Mouse (Mus musculus) heart, adult 11 months (tissue): Measurements from ENCODE around the gene E330034G19Rik.

ENCODE experiments used
- DNase-seq: peaks from one replicate; pipeline ENCODE4 v3.0.0; 2022

Gene E330034G19Rik

DNA sequence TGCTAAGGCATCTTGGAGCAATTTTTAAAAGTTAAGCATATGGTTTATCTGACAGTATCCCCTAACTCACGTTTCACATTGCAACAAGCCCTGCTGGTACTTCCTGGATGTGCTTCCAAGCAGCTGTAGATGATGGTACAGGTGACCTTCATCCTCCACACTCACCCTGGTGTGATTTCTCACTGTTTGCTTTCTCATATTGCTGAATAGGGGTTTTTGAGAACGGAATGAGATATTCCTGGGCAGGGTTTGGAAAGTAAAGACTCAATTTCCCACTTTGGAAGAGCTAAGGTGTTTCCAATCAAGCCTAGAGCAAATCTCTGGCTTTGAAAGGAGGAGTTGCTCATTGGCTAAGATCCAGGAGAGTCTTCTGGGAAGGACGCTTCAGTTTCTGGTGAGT is at the start of gene E330034G19Rik:
TSS of gene E330034G19Rik (plus strand) at position 301 of the 400 bp plus-strand sequence.
- peak; percentile 51 for DNase-seq

DNA sequence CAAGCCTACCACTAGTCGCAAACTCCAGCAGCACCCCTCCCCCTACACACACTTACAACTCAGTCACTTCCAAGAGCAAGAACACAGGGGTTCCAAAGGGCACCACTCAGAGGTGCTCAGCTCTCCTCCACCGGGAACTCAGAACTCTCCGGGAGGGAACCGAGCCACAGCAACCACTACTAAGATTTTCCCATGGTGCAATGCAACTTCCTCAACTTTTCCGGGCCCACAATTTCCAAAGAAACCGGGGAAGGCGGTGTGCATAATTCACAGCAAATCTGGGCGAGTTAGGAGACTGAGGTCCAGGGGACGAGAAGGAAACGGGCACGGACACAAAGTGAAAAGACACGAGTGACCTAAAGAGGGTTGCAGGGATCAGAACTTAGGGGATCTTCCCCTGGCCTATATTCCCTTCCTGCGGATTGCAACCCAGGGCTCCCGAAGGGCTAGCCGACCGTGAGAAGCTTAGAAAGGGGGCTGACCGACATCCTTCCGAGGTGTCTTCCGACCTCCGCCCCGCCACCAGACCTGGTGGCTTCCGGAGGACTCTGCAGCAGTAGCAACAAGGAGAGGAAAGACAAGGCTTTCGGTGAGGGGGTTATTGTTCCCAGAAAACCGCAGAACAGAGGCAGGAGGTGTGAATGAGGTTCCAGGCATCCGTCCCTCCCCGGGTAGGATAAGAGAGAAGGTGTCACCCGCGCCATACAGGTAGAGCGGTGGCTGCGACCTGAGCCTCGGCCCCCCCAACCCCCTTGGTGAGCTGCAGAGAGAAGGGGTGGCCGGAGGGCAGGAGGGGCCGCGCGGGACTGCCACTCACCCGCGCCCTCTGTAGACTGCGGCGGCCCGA is 48.5 kb upstream of the E330034G19Rik start:
- peak; percentile 93 for DNase-seq

DNA sequence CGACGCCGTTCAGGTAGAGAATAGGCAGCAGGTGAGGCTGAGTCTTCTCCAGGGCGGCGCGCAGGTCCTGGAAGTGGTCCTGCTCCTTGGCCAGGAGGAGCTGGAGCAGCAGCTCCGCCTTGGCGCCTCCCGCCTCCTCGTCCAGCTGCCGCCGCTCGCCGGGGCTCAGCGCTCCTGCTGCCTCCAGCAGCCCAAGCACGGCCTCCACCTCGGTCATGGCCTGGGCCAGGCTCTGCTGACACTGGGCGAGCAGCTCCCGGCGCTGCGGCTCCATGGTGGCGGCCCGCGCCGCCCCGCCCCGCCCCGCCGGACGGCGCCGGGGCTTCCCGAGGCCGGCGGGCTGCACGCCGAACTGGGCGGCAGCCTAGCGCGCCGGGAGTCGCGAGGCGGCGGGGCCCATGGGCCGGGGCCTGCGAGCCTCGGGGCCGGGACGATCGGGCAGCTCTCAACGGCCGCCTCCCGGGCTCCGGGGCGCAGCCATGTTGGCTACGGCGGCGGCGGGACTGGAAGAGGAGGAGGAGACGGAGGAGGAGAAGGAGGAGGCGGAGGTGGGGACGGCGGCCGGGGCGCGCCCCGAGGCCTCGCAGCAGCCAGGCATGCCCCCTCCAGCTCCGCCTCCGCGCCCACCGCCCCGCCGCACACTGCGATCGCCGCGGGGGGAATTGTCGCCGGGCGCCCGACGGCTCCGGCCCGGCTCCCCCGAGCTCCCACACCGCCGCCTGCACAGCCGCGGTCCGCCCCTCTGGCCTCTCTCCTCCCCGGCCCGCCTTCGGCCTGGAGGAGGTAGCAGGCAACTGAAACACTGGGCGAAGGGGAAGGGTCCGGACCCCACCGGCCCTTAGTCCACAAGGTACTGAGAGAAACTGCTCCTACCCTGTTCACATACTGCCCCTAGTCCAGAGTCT is 47.6 kb upstream of the E330034G19Rik start, which contains the start of gene Dlg5:
TSS of gene Dlg5 (minus strand) at position 744 of the 905 bp plus-strand sequence.
- peak; percentile 97 for DNase-seq

DNA sequence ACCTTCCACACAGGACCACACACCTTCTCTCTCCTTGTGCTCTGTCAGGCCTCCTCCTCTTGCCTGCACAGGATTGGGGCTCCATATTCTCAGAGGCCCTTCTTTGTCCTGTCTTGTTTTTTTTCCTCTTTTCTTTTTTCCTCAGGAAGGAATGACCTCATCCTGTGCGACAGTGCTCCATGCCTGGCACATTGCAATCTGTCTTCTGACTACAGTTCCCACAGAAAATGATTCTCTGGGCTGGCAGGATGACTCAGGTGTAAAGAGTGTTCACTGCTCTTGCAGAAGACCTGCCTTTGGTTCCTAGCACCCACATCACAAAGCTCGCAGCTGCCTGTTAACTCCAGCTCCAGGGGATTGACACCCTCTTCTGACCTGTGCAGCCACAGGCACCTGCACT is 43.1 kb upstream of the E330034G19Rik start:
- no peak for DNase-seq

GRCm38 (mm10) chr14:24251326-24251725 is 41.7 kb upstream of the E330034G19Rik start:
- no peak for DNase-seq

GRCm38 (mm10) chr14:24253611-24254202 is 39.3 kb upstream of the E330034G19Rik start:
- no peak for DNase-seq

DNA sequence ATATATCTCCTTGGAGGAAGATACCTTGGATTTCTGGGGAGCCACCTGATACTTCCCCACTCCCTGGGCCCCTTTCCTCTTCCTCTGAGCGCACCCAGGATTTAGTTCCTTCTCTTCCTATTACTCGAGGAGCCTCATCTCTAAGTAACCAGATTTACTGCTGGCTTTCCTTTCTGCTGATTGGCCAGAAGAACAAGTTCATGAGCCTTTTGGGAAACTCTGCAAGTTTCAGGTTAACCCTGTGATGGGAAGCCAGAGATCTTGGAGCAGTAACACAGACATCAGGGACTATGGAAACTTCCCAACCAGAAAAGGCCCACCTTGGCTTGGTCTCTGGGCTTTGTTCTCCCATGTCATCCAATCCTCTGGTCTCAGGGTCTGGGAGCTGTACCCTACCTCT is 37.1 kb upstream of the E330034G19Rik start:
- no peak for DNase-seq

DNA sequence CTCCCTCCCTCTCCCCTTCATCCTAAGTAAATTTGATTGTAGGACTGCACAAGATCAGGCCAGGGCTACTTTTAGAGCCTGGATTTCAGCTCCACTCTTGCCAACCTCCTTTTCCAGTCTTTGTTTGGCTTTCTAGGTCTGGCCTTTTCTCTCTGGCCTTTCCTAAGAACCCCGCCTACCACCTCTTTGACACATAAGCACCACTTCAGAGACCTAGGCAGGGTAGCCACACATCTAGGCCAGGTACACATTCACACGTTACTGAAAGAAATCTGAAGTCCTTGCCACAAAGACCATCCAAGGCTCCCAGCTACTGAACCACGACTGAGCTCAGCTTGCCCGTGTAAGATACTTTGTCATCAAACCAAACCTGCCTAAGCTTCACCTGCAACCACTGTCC is 32.6 kb upstream of the E330034G19Rik start:
- no peak for DNase-seq

DNA sequence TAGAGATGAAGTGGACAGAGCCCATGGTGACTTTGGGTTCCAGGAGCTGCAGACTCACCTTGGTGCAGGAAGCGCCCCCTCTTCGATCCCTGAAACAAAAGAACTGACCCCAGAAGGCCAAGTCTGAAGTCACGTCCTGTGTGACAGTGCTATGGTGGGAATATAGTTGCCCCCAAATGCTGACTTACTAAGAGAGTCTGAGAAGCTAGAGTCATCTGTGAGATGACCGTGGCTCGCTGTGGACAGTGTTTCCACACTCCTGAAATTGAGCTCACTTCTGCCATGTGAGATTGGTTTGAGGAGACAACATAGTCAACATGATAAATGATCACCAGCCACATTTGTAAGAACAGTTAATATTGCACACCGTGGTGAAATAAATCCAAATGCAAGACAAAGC is 30.6 kb upstream of the E330034G19Rik start:
- no peak for DNase-seq

- no peak for DNase-seq
Observed at GRCm38 (mm10) chr14:24262915-24263314, 30.1 kb upstream of the E330034G19Rik start.

GRCm38 (mm10) chr14:24269571-24269970 is 23.4 kb upstream of the E330034G19Rik start:
- DNase-seq: no peak

DNA sequence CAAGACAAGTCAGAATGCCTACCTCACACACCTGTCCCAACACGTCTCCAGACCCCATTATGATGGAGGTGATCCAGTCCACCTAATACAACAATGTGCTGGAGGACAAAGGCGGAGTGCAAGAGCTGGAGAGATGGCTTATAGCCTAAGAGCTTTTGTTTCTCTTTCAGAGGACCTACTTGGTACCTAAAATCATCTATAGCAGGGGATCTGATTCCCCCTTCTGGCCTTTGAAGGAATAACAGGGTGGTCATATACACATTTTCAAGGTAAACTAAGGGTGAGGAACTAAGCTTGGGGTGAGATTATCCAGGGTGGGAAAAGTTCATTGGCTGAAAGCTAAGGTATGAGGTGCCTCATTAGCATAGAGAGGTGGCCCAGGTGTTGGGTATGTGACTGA is 19.4 kb upstream of the E330034G19Rik start:
- DNase-seq: no peak

- DNase-seq: no peak
Observed at GRCm38 (mm10) chr14:24275534-24275933, 17.5 kb upstream of the E330034G19Rik start.

DNA sequence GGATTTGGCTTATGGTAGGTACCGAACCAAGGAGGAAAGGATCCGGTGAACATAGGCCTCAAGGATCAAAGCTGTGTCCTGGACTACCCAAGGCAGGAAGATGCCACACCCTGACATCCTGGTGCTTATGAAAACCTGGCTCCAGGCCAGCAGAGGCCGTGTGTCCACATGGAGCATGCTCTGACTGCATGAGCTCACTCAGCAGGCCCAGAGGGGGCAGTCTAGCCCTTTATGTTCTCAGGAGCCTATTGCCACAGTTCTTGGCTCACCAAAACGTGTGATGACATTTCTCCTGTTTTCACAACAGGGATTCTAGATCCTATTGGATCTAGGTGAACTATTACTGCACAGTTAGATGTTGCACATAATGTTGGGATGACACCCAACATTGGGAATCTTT is 11.7 kb upstream of the E330034G19Rik start:
- DNase-seq: peak; percentile 61

DNA sequence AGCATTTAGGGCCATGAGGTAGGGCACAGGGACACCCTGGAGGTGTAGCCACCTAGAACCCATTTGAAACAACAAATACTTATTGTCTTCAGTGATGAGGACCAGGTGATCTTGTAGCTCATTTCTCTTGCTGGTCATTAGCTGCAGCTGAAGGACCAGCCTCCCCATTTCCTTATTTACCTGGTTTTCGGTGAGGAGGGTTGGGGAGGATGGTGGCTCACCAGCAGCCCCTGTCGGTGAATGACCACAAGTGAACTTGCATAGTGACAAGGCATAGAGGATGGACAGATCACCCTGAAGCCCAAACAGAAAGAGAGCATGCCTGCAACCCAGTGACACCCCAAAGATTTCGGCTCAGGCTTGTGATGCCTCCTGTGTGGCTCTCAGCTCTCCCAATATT is 10.7 kb upstream of the E330034G19Rik start:
- peak; percentile 55 for DNase-seq

GRCm38 (mm10) chr14:24286136-24286535 is 6.9 kb upstream of the E330034G19Rik start:
- DNase-seq: peak; percentile 55

- peak; percentile 69 for DNase-seq
Observed at GRCm38 (mm10) chr14:24290726-24291125, 2.3 kb upstream of the E330034G19Rik start.

DNA sequence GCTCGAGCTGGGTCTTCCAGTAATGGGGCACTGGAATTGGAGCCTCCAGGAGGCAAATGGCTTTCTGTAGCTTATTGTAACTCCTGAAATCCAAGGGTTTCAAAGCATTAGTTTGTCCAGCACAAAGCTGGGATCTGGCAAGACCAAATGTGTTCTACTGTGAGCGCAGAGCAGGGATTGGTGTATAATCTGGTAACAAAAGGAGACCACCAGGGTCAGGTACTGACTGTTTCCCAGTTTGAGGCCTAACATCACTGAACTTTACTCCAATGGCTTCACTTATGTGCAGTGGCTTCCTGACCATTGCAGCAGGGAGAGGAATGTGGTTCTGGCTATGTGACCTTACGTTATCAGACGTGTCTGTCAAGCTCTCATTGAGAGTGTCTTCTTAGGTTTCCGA is 617 bp downstream of the E330034G19Rik start:
- DNase-seq: peak; percentile 57

DNA sequence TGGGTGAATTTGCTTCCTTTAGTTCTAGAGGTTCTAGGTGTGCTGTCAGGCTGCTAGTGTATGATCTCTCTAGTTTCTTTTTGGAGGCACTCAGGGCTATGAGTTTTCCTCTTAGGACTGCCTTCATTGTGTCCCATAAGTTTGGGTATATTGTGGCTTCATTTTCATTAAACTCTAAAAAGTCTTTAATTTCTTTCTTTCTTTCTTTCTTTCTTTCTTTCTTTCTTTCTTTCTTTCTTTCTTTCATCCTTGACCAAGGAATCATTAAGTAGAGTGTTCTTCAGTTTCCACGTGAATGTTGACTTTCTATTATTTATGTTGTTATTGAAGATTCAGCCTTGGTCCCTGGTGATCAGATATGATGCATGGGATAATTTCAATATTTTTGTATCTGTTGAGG is 9.1 kb downstream of the E330034G19Rik start:
- DNase-seq: peak; percentile 1

- DNase-seq: peak; percentile 57
Observed at GRCm38 (mm10) chr14:24306667-24307066, 13.7 kb downstream of the E330034G19Rik start.

DNA sequence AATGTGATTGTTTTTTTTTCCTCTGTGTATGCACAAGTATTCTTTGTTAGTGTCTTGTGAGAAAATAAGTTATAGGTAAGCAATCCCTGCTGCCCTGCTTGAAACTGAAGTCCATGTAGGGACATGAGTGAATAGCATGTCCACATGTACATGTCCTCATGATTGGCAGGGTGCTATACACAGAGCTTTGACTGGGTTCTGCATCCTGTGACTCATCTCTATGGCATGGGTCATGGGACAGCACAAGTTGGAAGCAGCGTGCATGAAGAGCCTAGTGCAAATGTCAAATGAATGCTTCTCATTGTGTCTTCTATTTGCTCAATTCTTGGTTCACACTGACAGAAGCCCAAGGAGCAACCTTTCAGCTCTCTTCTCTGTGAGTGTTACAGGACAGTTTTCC is 14.1 kb downstream of the E330034G19Rik start:
- DNase-seq: peak; percentile 46

GRCm38 (mm10) chr14:24311110-24311509 is 18.1 kb downstream of the E330034G19Rik start:
- peak; percentile 87 for DNase-seq

DNA sequence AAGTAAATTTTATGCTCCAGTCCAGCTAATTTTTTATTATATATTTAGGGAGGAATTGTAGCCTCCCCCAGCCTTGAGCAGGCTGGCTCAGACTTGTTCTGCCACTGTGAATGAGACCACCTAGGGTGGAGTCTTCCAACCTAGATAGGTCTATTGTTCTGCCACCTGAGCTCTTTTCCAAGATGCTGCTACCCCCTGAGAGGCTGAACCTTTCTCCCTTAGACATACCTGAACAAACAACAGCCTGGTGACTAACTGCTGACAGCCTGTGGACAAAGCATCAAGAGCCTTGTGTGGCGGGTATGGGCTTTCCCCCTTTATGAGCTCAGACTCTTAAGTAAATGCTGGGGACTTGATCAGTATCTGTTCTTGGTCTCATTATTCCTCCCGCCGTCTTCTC is 54.0 kb downstream of the E330034G19Rik start:
- DNase-seq: peak; percentile 70
